Mouse (Mus musculus): Measurements from ENCODE around the gene Zfp386. TPM values are rescaled to one million over a fixed set of nuclear protein-coding genes. Genes with fewer than 3 reads are reported as not detected.

The Zfp386 gene
- polyA plus RNA-seq, 1 experiment from 2014 or later: 51.2 TPM

- no peak within 1 kb of the TSS for H3K27ac ChIP-seq (ENCODE audit: low read length)
These were observed 29.7 kb downstream of the Zfp386 start, which contains the start of gene Vipr2 for GRCm38 (mm10) chr12:116077074-116077854. Gene Vipr2 (plus strand): TSS chr12:116077726.

GRCm38 (mm10) chr12:116077855-116078366 is 30.4 kb downstream of the Zfp386 start:
- H3K9ac ChIP-seq (replicated peaks; ENCODE audit: low read depth, low read length): peak overlapping the region; percentile 43
- H3K4me2 ChIP-seq (replicated peaks; ENCODE audit: low read depth, low read length): peak overlapping the region; percentile 80
- ATAC-seq (ENCODE audit: insufficient number of reproducible peaks, insufficient read depth, low FRiP score, low read depth): peak; percentile 73
- H3K4me3 ChIP-seq (ENCODE audit: low read depth, low read length): peak overlapping the region; percentile 54
- 0 out of 2 replicates have a peak, but pooled peaks cover 3% of the 10 kb centered on the region for H3K4me1 ChIP-seq (ENCODE audit: control insufficient read depth, insufficient read depth, low read length)
- no peaks in the 10 kb centered on the region for H3K9me3 ChIP-seq (ENCODE audit: control insufficient read depth, low read depth, low read length)
- no peak overlapping the region for H3K27ac ChIP-seq (ENCODE audit: low read length)
- H3K36me3 ChIP-seq (ENCODE audit: control insufficient read depth, insufficient read depth, low read length): no peaks in the 10 kb centered on the region
- WGBS: under 1% methylated on average over 24 of the region's 24 CpGs
- no peaks in the 10 kb centered on the region for H3K27me3 ChIP-seq (ENCODE audit: control insufficient read depth, insufficient read depth, low read length)

More at GRCm38 (mm10) chr12:116077074-116077854, 29.7 kb downstream of the Zfp386 start, which contains the start of gene Vipr2:
- 0 out of 2 replicates have a peak, but pooled peaks cover 3% of the 10 kb centered on the region for H3K4me1 ChIP-seq (ENCODE audit: control insufficient read depth, insufficient read depth, low read length)
- peak within 1 kb of the TSS; percentile 54 for H3K4me3 ChIP-seq (ENCODE audit: low read depth, low read length)
- H3K9me3 ChIP-seq (ENCODE audit: control insufficient read depth, low read depth, low read length): no peaks in the 10 kb centered on the region
- ATAC-seq (ENCODE audit: insufficient number of reproducible peaks, insufficient read depth, low FRiP score, low read depth): peak; percentile 94
- WGBS: 5% methylated on average over 33 of the region's 33 CpGs
- no peaks in the 10 kb centered on the region for H3K27me3 ChIP-seq (ENCODE audit: control insufficient read depth, insufficient read depth, low read length)
- H3K9ac ChIP-seq (replicated peaks; ENCODE audit: low read depth, low read length): peak within 1 kb of the TSS; percentile 43
- no peaks in the 10 kb centered on the region for H3K36me3 ChIP-seq (ENCODE audit: control insufficient read depth, insufficient read depth, low read length)
- H3K4me2 ChIP-seq (replicated peaks; ENCODE audit: low read depth, low read length): peak within 1 kb of the TSS; percentile 80

- H3K4me1 ChIP-seq (ENCODE audit: control insufficient read depth, insufficient read depth, low read length): 0 out of 2 replicates have a peak, but pooled peaks cover 3% of the 10 kb centered on the region
- no peaks in the 10 kb centered on the region for H3K9me3 ChIP-seq (ENCODE audit: control insufficient read depth, low read depth, low read length)
- no peak for ATAC-seq (ENCODE audit: insufficient number of reproducible peaks, insufficient read depth, low FRiP score, low read depth)
- H3K36me3 ChIP-seq (ENCODE audit: control insufficient read depth, insufficient read depth, low read length): no peaks in the 10 kb centered on the region
- no peak overlapping the region for H3K4me2 ChIP-seq (replicated peaks; ENCODE audit: low read depth, low read length)
- no peak overlapping the region for H3K4me3 ChIP-seq (ENCODE audit: low read depth, low read length)
- no peak overlapping the region for H3K9ac ChIP-seq (replicated peaks; ENCODE audit: low read depth, low read length)
- 75% methylated on average over 6 of the region's 6 CpGs for WGBS
- H3K27me3 ChIP-seq (ENCODE audit: control insufficient read depth, insufficient read depth, low read length): no peaks in the 10 kb centered on the region
- H3K27ac ChIP-seq (ENCODE audit: low read length): no peak overlapping the region
These were observed 35.6 kb downstream of the Zfp386 start for GRCm38 (mm10) chr12:116083125-116083524.

GRCm38 (mm10) chr12:116084294-116084693 is 36.8 kb downstream of the Zfp386 start:
- 59% methylated on average over 2 of the region's 2 CpGs for WGBS
- Histone ChIP-seq H3K4me3 (ENCODE audit: low read depth, low read length) (no peak overlapping the region), H3K36me3 (ENCODE audit: control insufficient read depth, insufficient read depth, low read length) (no peaks in the 10 kb centered on the region), H3K27ac (ENCODE audit: low read length) (no peak overlapping the region), H3K4me1 (ENCODE audit: control insufficient read depth, insufficient read depth, low read length) (no peaks in the 10 kb centered on the region), H3K27me3 (ENCODE audit: control insufficient read depth, insufficient read depth, low read length) (no peaks in the 10 kb centered on the region), H3K9me3 (ENCODE audit: control insufficient read depth, low read depth, low read length) (no peaks in the 10 kb centered on the region), H3K4me2 (replicated peaks; ENCODE audit: low read depth, low read length) (no peak overlapping the region), H3K9ac (replicated peaks; ENCODE audit: low read depth, low read length) (no peak overlapping the region)
- ATAC-seq (ENCODE audit: insufficient number of reproducible peaks, insufficient read depth, low FRiP score, low read depth): no peak

- no peak overlapping the region for H3K27ac ChIP-seq (ENCODE audit: low read length)
- no peaks in the 10 kb centered on the region for H3K27me3 ChIP-seq (ENCODE audit: control insufficient read depth, insufficient read depth, low read length)
- 86% methylated on average over 5 of the region's 5 CpGs for WGBS
- no peak overlapping the region for H3K4me3 ChIP-seq (ENCODE audit: low read depth, low read length)
- no peak overlapping the region for H3K4me2 ChIP-seq (replicated peaks; ENCODE audit: low read depth, low read length)
- no peaks in the 10 kb centered on the region for H3K4me1 ChIP-seq (ENCODE audit: control insufficient read depth, insufficient read depth, low read length)
- H3K9ac ChIP-seq (replicated peaks; ENCODE audit: low read depth, low read length): no peak overlapping the region
- no peaks in the 10 kb centered on the region for H3K9me3 ChIP-seq (ENCODE audit: control insufficient read depth, low read depth, low read length)
- H3K36me3 ChIP-seq (ENCODE audit: control insufficient read depth, insufficient read depth, low read length): no peaks in the 10 kb centered on the region
- no peak for ATAC-seq (ENCODE audit: insufficient number of reproducible peaks, insufficient read depth, low FRiP score, low read depth)
These were observed 39.6 kb downstream of the Zfp386 start for GRCm38 (mm10) chr12:116086951-116087600.

- no peak overlapping the region for H3K4me3 ChIP-seq (ENCODE audit: low read depth, low read length)
- H3K4me2 ChIP-seq (replicated peaks; ENCODE audit: low read depth, low read length): no peak overlapping the region
- 84% methylated on average over 3 of the region's 3 CpGs for WGBS
- H3K36me3 ChIP-seq (ENCODE audit: control insufficient read depth, insufficient read depth, low read length): no peaks in the 10 kb centered on the region
- no peaks in the 10 kb centered on the region for H3K27me3 ChIP-seq (ENCODE audit: control insufficient read depth, insufficient read depth, low read length)
- no peak overlapping the region for H3K27ac ChIP-seq (ENCODE audit: low read length)
- no peaks in the 10 kb centered on the region for H3K4me1 ChIP-seq (ENCODE audit: control insufficient read depth, insufficient read depth, low read length)
- no peak for ATAC-seq (ENCODE audit: insufficient number of reproducible peaks, insufficient read depth, low FRiP score, low read depth)
- no peaks in the 10 kb centered on the region for H3K9me3 ChIP-seq (ENCODE audit: control insufficient read depth, low read depth, low read length)
- H3K9ac ChIP-seq (replicated peaks; ENCODE audit: low read depth, low read length): no peak overlapping the region
These were observed 42.3 kb downstream of the Zfp386 start for GRCm38 (mm10) chr12:116089836-116090235.

GRCm38 (mm10) chr12:116094765-116095555 is 47.4 kb downstream of the Zfp386 start:
- Histone ChIP-seq H3K4me3 (ENCODE audit: low read depth, low read length) (no peak overlapping the region), H3K4me1 (ENCODE audit: control insufficient read depth, insufficient read depth, low read length) (no peaks in the 10 kb centered on the region), H3K4me2 (replicated peaks; ENCODE audit: low read depth, low read length) (no peak overlapping the region), H3K9me3 (ENCODE audit: control insufficient read depth, low read depth, low read length) (no peaks in the 10 kb centered on the region), H3K27me3 (ENCODE audit: control insufficient read depth, insufficient read depth, low read length) (no peaks in the 10 kb centered on the region), H3K36me3 (ENCODE audit: control insufficient read depth, insufficient read depth, low read length) (no peaks in the 10 kb centered on the region), H3K27ac (ENCODE audit: low read length) (no peak overlapping the region), H3K9ac (replicated peaks; ENCODE audit: low read depth, low read length) (no peak overlapping the region)
- ATAC-seq (ENCODE audit: insufficient number of reproducible peaks, insufficient read depth, low FRiP score, low read depth): no peak
- 84% methylated on average over 14 of the region's 14 CpGs for WGBS

GRCm38 (mm10) chr12:116096361-116096904 is 48.9 kb downstream of the Zfp386 start:
- no peaks in the 10 kb centered on the region for H3K9me3 ChIP-seq (ENCODE audit: control insufficient read depth, low read depth, low read length)
- H3K36me3 ChIP-seq (ENCODE audit: control insufficient read depth, insufficient read depth, low read length): no peaks in the 10 kb centered on the region
- no peak overlapping the region for H3K27ac ChIP-seq (ENCODE audit: low read length)
- no peak for ATAC-seq (ENCODE audit: insufficient number of reproducible peaks, insufficient read depth, low FRiP score, low read depth)
- H3K9ac ChIP-seq (replicated peaks; ENCODE audit: low read depth, low read length): no peak overlapping the region
- WGBS: 60% methylated on average over 3 of the region's 3 CpGs
- no peaks in the 10 kb centered on the region for H3K27me3 ChIP-seq (ENCODE audit: control insufficient read depth, insufficient read depth, low read length)
- H3K4me2 ChIP-seq (replicated peaks; ENCODE audit: low read depth, low read length): no peak overlapping the region
- H3K4me1 ChIP-seq (ENCODE audit: control insufficient read depth, insufficient read depth, low read length): no peaks in the 10 kb centered on the region
- no peak overlapping the region for H3K4me3 ChIP-seq (ENCODE audit: low read depth, low read length)

Data from stomach, embryonic 14.5 days (tissue).